Mouse (Mus musculus) erythroblast, embryonic 14.5 days (primary cell): ENCODE data around the gene Gm3259.
"Not testable (repeated sequence)": the region's sequence is repeated elsewhere in the genome, so short reads cannot be mapped to it uniquely, and the experiment has no call there.

Experiments used
- GATA1 ChIP-seq: IDR thresholded peaks from 2 replicates; pipeline ENCODE4 v1.6.1; 2012; ENCODE audit warnings: low read length, inconsistent platforms, mixed read lengths
- TAL1 ChIP-seq: IDR thresholded peaks from 3 replicates; pipeline ENCODE4 v1.6.1; 2012; ENCODE audit warnings: low read length, inconsistent platforms, mixed read lengths

DNA sequence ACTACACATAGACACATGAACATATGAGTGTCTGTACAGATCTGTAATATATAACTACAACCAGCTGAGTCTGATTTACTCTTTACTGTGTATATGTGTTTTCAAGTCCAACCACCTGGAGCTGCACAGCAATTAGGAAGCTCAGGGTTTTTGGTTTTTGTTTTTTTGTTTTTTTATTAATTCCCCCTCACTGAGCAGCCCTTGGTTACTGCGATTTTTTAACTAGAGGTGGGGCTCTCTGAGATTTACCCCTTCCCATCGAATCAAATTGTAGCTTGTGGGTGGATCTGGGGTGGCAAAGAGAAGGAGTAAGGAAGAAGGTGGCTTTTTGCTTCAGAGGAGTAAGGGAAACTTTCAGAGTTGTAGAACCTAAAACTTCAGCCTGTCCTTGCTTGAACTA, at the start of gene Gm3259:
- not testable (repeated sequence) for TF ChIP-seq TAL1, GATA1
